Mouse (Mus musculus): ENCODE measurements around the gene Amdhd2. TPM values are rescaled to one million over a fixed set of nuclear protein-coding genes. Genes with fewer than 3 reads are reported as not detected.

Gene Amdhd2
- polyA plus RNA-seq (2012; rRNA removed), result 116 and 135 TPM in 2 replicates

- H3K27ac ChIP-seq (ENCODE audit: control insufficient read depth, insufficient read depth, low read depth, low read length), result peak within 1 kb of the TSS; percentile 96
Measured at GRCm38 (mm10) chr17:24163176-24163962, at the start of gene Amdhd2. TSS of gene Amdhd2 (minus strand) at chr17:24163766.

GRCm38 (mm10) chr17:24213186-24213585 lies 49.6 kb upstream of the Amdhd2 start:
- H3K36me3 ChIP-seq (ENCODE audit: control insufficient read depth, insufficient read depth, low read length), result no peaks in the 10 kb centered on the region
- no peak overlapping the region for H3K4me3 ChIP-seq (ENCODE audit: control insufficient read depth, low read depth, low read length)
- TF ChIP-seq POLR2A (IDR thresholded peaks at IDR 0.05; ENCODE audit: control insufficient read depth, low read depth, low read length), result no peak
- TF ChIP-seq CTCF (IDR thresholded peaks at IDR 0.05; ENCODE audit: control insufficient read depth, insufficient read depth, insufficient replicate concordance, low read depth, low read length), result no peak
- no peak overlapping the region for H3K27ac ChIP-seq (ENCODE audit: control insufficient read depth, insufficient read depth, low read depth, low read length)
- H3K4me1 ChIP-seq (ENCODE audit: control insufficient read depth, insufficient read depth, low read length), result peaks cover 20% of the 10 kb centered on the region
- H3K27me3 ChIP-seq (ENCODE audit: control insufficient read depth, insufficient read depth, low read length), result no peaks in the 10 kb centered on the region

More at GRCm38 (mm10) chr17:24163176-24163962, at the start of gene Amdhd2:
- TF ChIP-seq POLR2A (IDR thresholded peaks at IDR 0.05; ENCODE audit: control insufficient read depth, low read depth, low read length), result peak; percentile 62; the same call in 1 of the 2 replicates
- TF ChIP-seq CTCF (IDR thresholded peaks at IDR 0.05; ENCODE audit: control insufficient read depth, insufficient read depth, insufficient replicate concordance, low read depth, low read length), result no peak
- Histone ChIP-seq H3K36me3 (ENCODE audit: control insufficient read depth, insufficient read depth, low read length) (no peaks in the 10 kb centered on the region; the same call in 1 of the 2 replicates), H3K27me3 (ENCODE audit: control insufficient read depth, insufficient read depth, low read length) (no peaks in the 10 kb centered on the region), H3K4me3 (ENCODE audit: control insufficient read depth, low read depth, low read length) (peak within 1 kb of the TSS; percentile 93), H3K4me1 (ENCODE audit: control insufficient read depth, insufficient read depth, low read length) (peaks cover 17% of the 10 kb centered on the region)

GRCm38 (mm10) chr17:24212441-24213018 lies 49.0 kb upstream of the Amdhd2 start:
- Histone ChIP-seq H3K4me3 (ENCODE audit: control insufficient read depth, low read depth, low read length) (no peak overlapping the region), H3K36me3 (ENCODE audit: control insufficient read depth, insufficient read depth, low read length) (no peaks in the 10 kb centered on the region), H3K4me1 (ENCODE audit: control insufficient read depth, insufficient read depth, low read length) (peaks cover 26% of the 10 kb centered on the region), H3K27ac (ENCODE audit: control insufficient read depth, insufficient read depth, low read depth, low read length) (no peak overlapping the region), H3K27me3 (ENCODE audit: control insufficient read depth, insufficient read depth, low read length) (no peaks in the 10 kb centered on the region)
- TF ChIP-seq POLR2A (IDR thresholded peaks at IDR 0.05; ENCODE audit: control insufficient read depth, low read depth, low read length) (no peak), CTCF (IDR thresholded peaks at IDR 0.05; ENCODE audit: control insufficient read depth, insufficient read depth, insufficient replicate concordance, low read depth, low read length) (no peak)

- peak overlapping the region; percentile 8; the same call in 1 of the 2 replicates for H3K4me3 ChIP-seq (ENCODE audit: control insufficient read depth, low read depth, low read length)
- no peak overlapping the region for H3K27ac ChIP-seq (ENCODE audit: control insufficient read depth, insufficient read depth, low read depth, low read length)
- peaks cover 33% of the 10 kb centered on the region for H3K4me1 ChIP-seq (ENCODE audit: control insufficient read depth, insufficient read depth, low read length)
- no peaks in the 10 kb centered on the region for H3K36me3 ChIP-seq (ENCODE audit: control insufficient read depth, insufficient read depth, low read length)
- no peaks in the 10 kb centered on the region for H3K27me3 ChIP-seq (ENCODE audit: control insufficient read depth, insufficient read depth, low read length)
- TF ChIP-seq POLR2A (IDR thresholded peaks at IDR 0.05; ENCODE audit: control insufficient read depth, low read depth, low read length) (no peak), CTCF (IDR thresholded peaks at IDR 0.05; ENCODE audit: control insufficient read depth, insufficient read depth, insufficient replicate concordance, low read depth, low read length) (no peak)
Measured at GRCm38 (mm10) chr17:24211631-24212440, 48.3 kb upstream of the Amdhd2 start.

- Histone ChIP-seq H3K4me3 (ENCODE audit: control insufficient read depth, low read depth, low read length) (no peak overlapping the region), H3K4me1 (ENCODE audit: control insufficient read depth, insufficient read depth, low read length) (peaks cover 45% of the 10 kb centered on the region), H3K27ac (ENCODE audit: control insufficient read depth, insufficient read depth, low read depth, low read length) (no peak overlapping the region), H3K36me3 (ENCODE audit: control insufficient read depth, insufficient read depth, low read length) (no peaks in the 10 kb centered on the region), H3K27me3 (ENCODE audit: control insufficient read depth, insufficient read depth, low read length) (no peaks in the 10 kb centered on the region)
- TF ChIP-seq CTCF (IDR thresholded peaks at IDR 0.05; ENCODE audit: control insufficient read depth, insufficient read depth, insufficient replicate concordance, low read depth, low read length) (no peak), POLR2A (IDR thresholded peaks at IDR 0.05; ENCODE audit: control insufficient read depth, low read depth, low read length) (no peak)
Measured at GRCm38 (mm10) chr17:24210591-24210990, 47.0 kb upstream of the Amdhd2 start.

- Histone ChIP-seq H3K27me3 (ENCODE audit: control insufficient read depth, insufficient read depth, low read length) (no peaks in the 10 kb centered on the region), H3K4me3 (ENCODE audit: control insufficient read depth, low read depth, low read length) (no peak overlapping the region), H3K36me3 (ENCODE audit: control insufficient read depth, insufficient read depth, low read length) (no peaks in the 10 kb centered on the region), H3K4me1 (ENCODE audit: control insufficient read depth, insufficient read depth, low read length) (peaks cover 47% of the 10 kb centered on the region), H3K27ac (ENCODE audit: control insufficient read depth, insufficient read depth, low read depth, low read length) (no peak overlapping the region)
- TF ChIP-seq POLR2A (IDR thresholded peaks at IDR 0.05; ENCODE audit: control insufficient read depth, low read depth, low read length) (no peak), CTCF (IDR thresholded peaks at IDR 0.05; ENCODE audit: control insufficient read depth, insufficient read depth, insufficient replicate concordance, low read depth, low read length) (no peak)
Measured at GRCm38 (mm10) chr17:24209916-24210240, 46.3 kb upstream of the Amdhd2 start.
